Mouse (Mus musculus): ENCODE data around the gene Pak6. TPM values are rescaled to one million over a fixed set of nuclear protein-coding genes. Genes with fewer than 3 reads are reported as not detected.

Pak6 gene
- polyA plus RNA-seq, 1 experiment from 2014 or later = 0.15 TPM

- DNase-seq (peak; percentile 59), ATAC-seq (peak; percentile 66)
- Histone ChIP-seq H3K27ac (ENCODE audit: low read depth) (peak overlapping the region; percentile 78), H3K4me2 (ENCODE audit: low read depth, low read length) (peak overlapping the region; percentile 100), H3K27me3 (ENCODE audit: insufficient read depth, low read length) (peaks cover 6% of the 10 kb centered on the region), H3K4me1 (ENCODE audit: insufficient read depth) (peaks cover 26% of the 10 kb centered on the region), H3K9ac (replicated peaks) (peak overlapping the region; percentile 93), H3K4me3 (ENCODE audit: low read depth, low read length) (peak overlapping the region; percentile 87), H3K36me3 (replicated peaks; ENCODE audit: insufficient read depth, low read length) (peaks cover 12% of the 10 kb centered on the region), H3K9me3 (ENCODE audit: low read length) (no peaks in the 10 kb centered on the region)
- under 1% methylated on average over 103 of the region's 113 CpGs for WGBS (ENCODE audit: insufficient replicate concordance)
- TF ChIP-seq CTCF (IDR thresholded peaks at IDR 0.05; ENCODE audit: low read depth) (no peak), EP300 (IDR thresholded peaks at IDR 0.05; ENCODE audit: low read depth) (no peak)
These were observed 83.1 kb downstream of the Pak6 start for GRCm38 (mm10) chr2:118745915-118746901.

GRCm38 (mm10) chr2:118747301-118747960 lies 84.3 kb downstream of the Pak6 start:
- 0 out of 2 replicates have a peak overlapping the region, but pooled peaks have one; percentile 1 for H3K27ac ChIP-seq (ENCODE audit: low read depth)
- H3K36me3 ChIP-seq (replicated peaks; ENCODE audit: insufficient read depth, low read length) = peaks cover 12% of the 10 kb centered on the region
- ATAC-seq (no peak), DNase-seq (peak; percentile 33)
- no peaks in the 10 kb centered on the region for H3K9me3 ChIP-seq (ENCODE audit: low read length)
- peak overlapping the region; percentile 87 for H3K4me3 ChIP-seq (ENCODE audit: low read depth, low read length)
- peak overlapping the region; percentile 100 for H3K4me2 ChIP-seq (ENCODE audit: low read depth, low read length)
- peaks cover 6% of the 10 kb centered on the region for H3K27me3 ChIP-seq (ENCODE audit: insufficient read depth, low read length)
- 36% methylated on average over 10 of the region's 10 CpGs for WGBS (ENCODE audit: insufficient replicate concordance)
- peaks cover 35% of the 10 kb centered on the region for H3K4me1 ChIP-seq (ENCODE audit: insufficient read depth)
- TF ChIP-seq EP300 (IDR thresholded peaks at IDR 0.05; ENCODE audit: low read depth) (no peak), CTCF (IDR thresholded peaks at IDR 0.05; ENCODE audit: low read depth) (no peak)
- peak overlapping the region; percentile 93 for H3K9ac ChIP-seq (replicated peaks)

Other genes with a start within 250 kb of the Pak6 start
- gene Srp14, start 183.6 kb upstream of the Pak6 start, polyA plus RNA-seq (2015; fragmentation: Nextera tagmentation; extraction: Ambion mirVana) = 101 and 107 TPM in 2 replicates
- 1.3 TPM in 2 replicates for gene Bmf, start 113.6 kb upstream of the Pak6 start, polyA plus RNA-seq (2015; fragmentation: Nextera tagmentation; extraction: Ambion mirVana)
- gene Bub1b, start 65.1 kb upstream of the Pak6 start, polyA plus RNA-seq (2015; fragmentation: Nextera tagmentation; extraction: Ambion mirVana) = 12.7 and 15.7 TPM in 2 replicates
- 0.02 TPM in 1 of 2 replicates, not detected in the other for gene Ankrd63, start 40.7 kb downstream of the Pak6 start, polyA plus RNA-seq (2015; fragmentation: Nextera tagmentation; extraction: Ambion mirVana)
- 1.7 and 1.9 TPM in 2 replicates for gene Plcb2, start 65.1 kb downstream of the Pak6 start, polyA plus RNA-seq (2015; fragmentation: Nextera tagmentation; extraction: Ambion mirVana)
- 14.0 and 14.7 TPM in 2 replicates for gene Inafm2, start 82.5 kb downstream of the Pak6 start, polyA plus RNA-seq (2015; fragmentation: Nextera tagmentation; extraction: Ambion mirVana)
- gene Ccdc9b, start 99.4 kb downstream of the Pak6 start, polyA plus RNA-seq (2015; fragmentation: Nextera tagmentation; extraction: Ambion mirVana) = 0.36 and 0.52 TPM in 2 replicates
- gene Phgr1, start 109.5 kb downstream of the Pak6 start, polyA plus RNA-seq (2015; fragmentation: Nextera tagmentation; extraction: Ambion mirVana) = not detected in 2 replicates
- 0.06 and 0.14 TPM in 2 replicates for gene Disp2, start 116.4 kb downstream of the Pak6 start, polyA plus RNA-seq (2015; fragmentation: Nextera tagmentation; extraction: Ambion mirVana)
- gene Knstrn, start 150.7 kb downstream of the Pak6 start, polyA plus RNA-seq (2015; fragmentation: Nextera tagmentation; extraction: Ambion mirVana) = 28.8 and 31.4 TPM in 2 replicates
- gene Ivd, start 198.7 kb downstream of the Pak6 start, polyA plus RNA-seq (2015; fragmentation: Nextera tagmentation; extraction: Ambion mirVana) = 47.0 and 50.4 TPM in 2 replicates
- 2.4 and 2.5 TPM in 2 replicates for gene Bahd1, start 237.1 kb downstream of the Pak6 start, polyA plus RNA-seq (2015; fragmentation: Nextera tagmentation; extraction: Ambion mirVana)